Mouse (Mus musculus): ENCODE results near the gene Gm10681. TPM values are rescaled to one million over a fixed set of nuclear protein-coding genes. Genes with fewer than 3 reads are reported as not detected.

Gm10681 gene
- polyA plus RNA-seq, 1 experiment from 2014 or later: not detected

Other genes with a start within 250 kb of the Gm10681 start
- 386 and 388 TPM in 2 replicates for gene Phgdh, start 248.8 kb downstream of the Gm10681 start, polyA plus RNA-seq (2016; fragmentation: Nextera tagmentation; extraction: Ambion mirVana)
- 6.8 and 8.3 TPM in 2 replicates for gene Zfp697, start 206.3 kb downstream of the Gm10681 start, polyA plus RNA-seq (2016; fragmentation: Nextera tagmentation; extraction: Ambion mirVana)
- gene Gm4450, start 131.7 kb downstream of the Gm10681 start, polyA plus RNA-seq (2016; fragmentation: Nextera tagmentation; extraction: Ambion mirVana): not detected in 2 replicates
- gene Hsd3b4, start 78.3 kb downstream of the Gm10681 start, polyA plus RNA-seq (2016; fragmentation: Nextera tagmentation; extraction: Ambion mirVana): not detected in 2 replicates
- not detected in 2 replicates for gene Hsd3b5, start 41.4 kb upstream of the Gm10681 start, polyA plus RNA-seq (2016; fragmentation: Nextera tagmentation; extraction: Ambion mirVana)
- gene Hsd3b2, start 135.7 kb upstream of the Gm10681 start, polyA plus RNA-seq (2016; fragmentation: Nextera tagmentation; extraction: Ambion mirVana): not detected in 2 replicates
- 0.04 TPM in 1 of 2 replicates, not detected in the other for gene Hsd3b3, start 174.3 kb upstream of the Gm10681 start, polyA plus RNA-seq (2016; fragmentation: Nextera tagmentation; extraction: Ambion mirVana)
- 7.9 and 11.5 TPM in 2 replicates for gene Hsd3b6, start 225.6 kb upstream of the Gm10681 start, polyA plus RNA-seq (2016; fragmentation: Nextera tagmentation; extraction: Ambion mirVana)